Mouse (Mus musculus): ENCODE data around the gene Adgrl3.

The Adgrl3 gene

DNA sequence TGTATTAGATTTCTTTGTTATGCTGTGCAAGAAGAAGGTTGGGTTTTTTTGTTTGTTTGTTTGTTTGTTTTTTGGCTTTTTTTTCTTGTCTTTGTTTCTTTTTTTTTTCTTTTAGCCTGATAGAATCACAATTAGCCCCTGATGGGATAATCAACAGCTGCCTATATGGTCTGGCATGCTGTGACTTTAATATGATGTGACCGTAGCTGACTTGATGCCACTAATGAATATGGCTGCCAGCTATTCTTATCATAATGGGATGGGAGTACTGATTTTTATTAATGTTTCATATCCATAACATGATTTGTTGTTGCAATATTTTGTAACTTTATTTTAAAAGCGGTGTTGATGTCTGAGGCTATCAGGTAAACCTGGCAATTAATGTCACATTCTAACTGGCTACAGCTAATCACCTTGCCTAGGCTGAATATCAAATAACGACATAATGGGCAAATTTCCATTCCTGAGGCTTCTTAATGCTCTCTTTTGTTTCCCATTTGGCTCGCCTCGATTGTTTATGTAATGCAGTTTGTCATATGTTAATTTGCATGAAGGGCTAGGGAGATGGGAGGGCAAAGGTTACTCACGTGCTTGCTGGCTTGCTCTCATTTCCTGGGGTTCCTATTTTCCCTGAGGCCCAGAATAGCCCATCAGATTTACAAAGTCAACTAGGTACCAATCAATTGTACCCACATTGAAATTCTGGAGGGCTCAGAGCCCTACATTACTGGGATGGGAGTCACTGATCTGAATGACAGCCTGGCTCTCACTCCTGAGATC is 641.9 kb downstream of the Adgrl3 start:
- DNase-seq (ENCODE audit: low spot score in 2 of 2) = no peak

DNA sequence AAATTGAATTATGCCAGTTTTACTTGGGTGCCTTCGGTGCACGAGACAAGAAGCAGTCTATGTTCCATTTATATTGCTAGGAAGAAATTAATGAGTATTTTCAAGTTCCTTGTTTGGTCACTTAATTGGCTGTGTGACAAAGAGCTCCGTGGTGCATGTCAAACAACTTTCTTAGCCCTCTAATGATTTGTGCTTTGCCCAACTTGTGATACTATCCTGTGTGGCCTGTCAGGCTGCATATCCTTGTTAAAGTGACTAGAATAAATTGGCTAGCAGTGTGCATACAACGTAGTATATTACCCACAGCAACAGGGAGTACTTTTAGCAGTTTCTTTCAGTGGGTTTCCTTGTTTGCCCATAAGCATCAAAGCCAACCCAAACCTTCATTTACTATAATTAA is 651.1 kb downstream of the Adgrl3 start:
- no peak for DNase-seq (ENCODE audit: low spot score in 2 of 2)

- DNase-seq (ENCODE audit: low spot score in 2 of 2) = no peak
Observed at GRCm38 (mm10) chr5:81674275-81674974, 654.5 kb downstream of the Adgrl3 start.

- no peak for DNase-seq (ENCODE audit: low spot score in 2 of 2)
Observed at GRCm38 (mm10) chr5:81674975-81675371, 655.0 kb downstream of the Adgrl3 start.

- DNase-seq (ENCODE audit: low spot score in 2 of 2) = no peak
Observed at GRCm38 (mm10) chr5:81676896-81677295, 657.0 kb downstream of the Adgrl3 start.

- DNase-seq (ENCODE audit: low spot score in 2 of 2) = no peak
Observed at GRCm38 (mm10) chr5:81686206-81686605, 666.3 kb downstream of the Adgrl3 start.

- no peak for DNase-seq (ENCODE audit: low spot score in 2 of 2)
Observed at GRCm38 (mm10) chr5:81686845-81687244, 666.9 kb downstream of the Adgrl3 start.

DNA sequence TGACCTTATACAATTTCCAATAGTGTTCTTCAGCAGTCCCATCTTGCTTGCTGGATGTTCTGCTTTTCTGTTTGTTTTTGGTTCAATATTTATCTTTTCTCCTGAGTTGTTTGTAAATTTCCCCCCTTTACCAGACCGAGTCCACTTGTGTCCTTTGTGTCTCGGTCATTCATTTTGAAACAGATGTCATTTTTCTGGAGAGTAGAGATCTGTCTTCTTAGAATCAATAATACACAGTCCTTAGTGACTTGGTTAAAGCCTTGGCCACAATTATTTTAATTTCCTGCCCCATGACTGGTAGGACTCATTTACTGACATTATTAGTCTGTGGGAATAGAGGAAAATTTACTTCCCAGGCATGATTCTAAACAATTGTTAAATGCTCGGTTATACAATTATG is 709.7 kb downstream of the Adgrl3 start:
- DNase-seq (ENCODE audit: low spot score in 2 of 2) = no peak

GRCm38 (mm10) chr5:81736008-81736407 is 716.1 kb downstream of the Adgrl3 start:
- no peak for DNase-seq (ENCODE audit: low spot score in 2 of 2)

DNA sequence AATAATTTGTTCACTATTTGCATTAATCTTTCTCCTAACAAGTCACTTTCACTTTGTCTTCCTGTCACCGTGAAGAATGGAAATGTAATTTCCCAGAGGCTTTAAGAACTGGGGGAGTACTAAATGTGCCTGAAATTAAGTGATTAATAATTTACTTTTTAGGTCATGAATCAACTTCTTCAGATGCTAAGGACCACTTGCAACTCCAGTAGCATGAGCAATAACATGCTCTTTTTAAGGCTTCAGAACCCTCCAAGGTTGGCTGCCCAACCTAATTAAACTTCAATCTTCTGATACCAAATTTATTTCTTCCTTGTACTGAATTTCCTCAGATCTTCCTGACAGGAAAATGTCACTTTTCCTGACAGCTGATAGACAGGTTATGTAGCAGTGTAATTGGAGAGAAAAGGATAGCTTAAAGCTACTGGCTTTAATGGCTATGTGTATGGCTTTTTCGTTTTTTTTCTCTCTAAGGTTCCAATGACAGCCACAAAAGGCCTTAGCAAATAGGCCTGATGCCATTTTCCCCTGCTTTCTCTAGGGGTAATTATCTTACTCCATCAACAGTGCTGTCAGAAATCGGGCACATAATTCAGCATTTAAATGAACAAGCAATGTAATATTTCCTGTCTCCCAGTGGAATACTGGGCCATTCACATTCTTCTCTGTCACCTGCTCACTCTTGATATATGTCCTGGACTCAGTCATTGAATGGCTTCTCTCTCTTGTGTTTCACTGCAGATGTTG is 718.5 kb downstream of the Adgrl3 start:
- DNase-seq (ENCODE audit: low spot score in 2 of 2) = no peak

DNA sequence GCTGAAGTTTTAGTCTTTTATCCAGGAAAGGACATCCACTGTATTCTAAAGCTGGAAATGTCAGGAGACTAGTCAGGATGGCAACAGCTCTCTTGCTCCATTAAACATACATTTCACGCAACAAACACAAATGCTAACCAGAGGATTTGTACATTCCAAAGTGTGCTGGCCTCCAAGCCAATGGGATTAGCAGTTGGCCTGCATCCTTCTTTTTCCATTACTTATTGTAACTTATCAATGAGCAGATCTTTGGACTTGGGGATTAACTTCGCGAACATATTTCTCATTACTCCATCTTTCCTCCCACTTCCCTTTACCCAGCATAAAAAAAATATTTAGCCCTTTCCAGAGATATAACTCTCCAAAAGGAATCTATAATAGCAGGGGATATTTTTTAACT is 732.5 kb downstream of the Adgrl3 start:
- no peak for DNase-seq (ENCODE audit: low spot score in 2 of 2)

DNA sequence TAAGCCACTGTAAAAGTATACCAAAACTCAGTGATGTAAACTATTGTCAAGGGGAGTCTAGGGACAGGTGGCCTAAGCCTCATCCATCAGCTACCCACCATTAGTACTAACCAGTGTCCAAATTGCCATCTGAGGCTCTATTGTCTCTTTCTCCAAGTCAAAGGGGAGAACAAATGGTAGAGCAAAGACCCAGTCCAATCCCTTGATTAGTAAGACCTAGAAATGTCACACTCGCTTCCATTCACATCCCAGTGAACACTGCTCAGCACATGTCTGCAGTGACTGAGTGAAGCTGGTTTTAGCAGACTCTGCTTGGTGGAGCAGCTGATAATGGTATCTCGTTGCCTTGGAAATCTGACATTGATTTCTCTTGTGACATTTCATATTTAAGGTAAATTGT is 735.8 kb downstream of the Adgrl3 start:
- no peak for DNase-seq (ENCODE audit: low spot score in 2 of 2)

- DNase-seq (ENCODE audit: low spot score in 2 of 2) = no peak
Observed at GRCm38 (mm10) chr5:81757093-81757725, 737.3 kb downstream of the Adgrl3 start.

DNA sequence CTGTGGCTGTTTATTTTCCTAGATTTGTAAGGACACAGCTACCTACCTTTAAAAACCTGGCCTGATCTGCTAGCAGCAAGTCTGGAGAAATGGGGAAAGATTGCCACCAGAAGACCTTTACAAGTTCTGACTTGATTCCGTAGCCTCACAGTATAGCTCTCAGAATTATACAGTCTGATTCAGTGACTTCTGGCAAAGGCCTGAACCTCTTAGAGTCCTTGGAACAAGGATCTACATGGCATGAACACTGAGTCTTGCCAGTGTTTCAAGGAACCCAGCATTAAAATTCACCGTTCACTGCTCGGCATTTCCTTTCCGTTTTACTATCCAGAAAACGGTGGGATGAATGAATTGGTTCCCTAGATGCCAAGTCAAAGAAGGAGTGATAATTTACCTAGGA is 756.3 kb downstream of the Adgrl3 start:
- DNase-seq (ENCODE audit: low spot score in 2 of 2) = no peak

- no peak for DNase-seq (ENCODE audit: low spot score in 2 of 2)
Observed at GRCm38 (mm10) chr5:81776746-81777145, 756.8 kb downstream of the Adgrl3 start.

GRCm38 (mm10) chr5:81784770-81785169 is 764.8 kb downstream of the Adgrl3 start:
- DNase-seq (ENCODE audit: low spot score in 2 of 2) = no peak

GRCm38 (mm10) chr5:81790710-81791109 is 770.8 kb downstream of the Adgrl3 start:
- DNase-seq (ENCODE audit: low spot score in 2 of 2) = no peak

- no peak for DNase-seq (ENCODE audit: low spot score in 2 of 2)
Observed at GRCm38 (mm10) chr5:81794125-81794524, 774.2 kb downstream of the Adgrl3 start.

DNA sequence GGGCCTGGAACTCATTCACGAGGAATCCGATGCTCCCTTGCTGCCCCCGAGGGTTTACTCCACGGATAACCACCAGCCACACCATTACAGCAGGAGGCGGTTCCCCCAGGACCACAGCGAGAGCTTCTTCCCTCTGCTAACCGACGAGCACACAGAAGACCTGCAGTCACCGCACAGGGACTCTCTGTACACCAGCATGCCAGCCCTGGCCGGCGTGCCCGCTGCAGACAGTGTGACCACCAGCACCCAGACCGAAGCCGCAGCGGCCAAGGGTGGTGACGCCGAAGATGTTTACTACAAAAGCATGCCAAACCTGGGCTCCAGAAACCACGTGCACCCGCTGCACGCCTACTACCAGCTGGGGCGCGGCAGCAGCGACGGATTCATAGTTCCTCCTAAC is 774.7 kb downstream of the Adgrl3 start:
- DNase-seq (ENCODE audit: low spot score in 2 of 2) = no peak

DNA sequence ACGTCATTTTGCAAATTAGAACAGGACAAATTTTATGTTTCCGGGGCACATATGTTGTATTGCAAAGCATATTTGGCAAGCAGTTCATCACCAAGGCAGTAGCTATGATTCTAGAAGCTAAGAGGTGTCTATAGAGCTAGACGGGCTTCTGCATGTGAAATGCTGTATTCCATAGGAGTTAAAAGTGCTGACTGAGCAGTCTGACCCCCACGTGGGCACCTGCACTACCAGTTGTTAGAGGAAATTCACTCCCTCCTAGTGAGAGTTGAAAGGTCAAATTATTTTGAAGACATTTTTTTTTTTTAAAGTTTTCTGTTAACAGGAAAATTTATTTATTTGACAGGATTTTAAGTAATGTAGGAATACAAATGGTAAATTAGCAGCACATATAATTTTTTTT is 776.2 kb downstream of the Adgrl3 start:
- no peak for DNase-seq (ENCODE audit: low spot score in 2 of 2)

DNA sequence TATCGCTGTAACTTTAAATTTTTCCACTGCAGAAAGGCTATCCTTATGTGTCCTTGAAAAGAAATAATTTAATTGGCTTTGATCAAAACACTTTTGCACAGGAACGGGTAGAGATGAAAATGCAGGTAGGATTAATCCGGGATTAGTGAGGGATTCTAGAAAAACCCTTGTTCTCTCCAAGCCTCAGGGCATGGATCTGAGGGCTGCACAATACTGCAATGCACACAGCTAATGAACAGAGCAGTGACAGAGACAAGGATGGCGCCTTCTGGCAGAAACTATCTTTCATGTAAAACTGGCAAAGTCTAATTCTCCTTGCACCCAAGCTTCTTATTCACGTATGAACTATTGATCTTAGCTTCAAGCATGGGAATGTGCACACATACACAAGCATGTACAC is 791.0 kb downstream of the Adgrl3 start:
- DNase-seq (ENCODE audit: low spot score in 2 of 2) = no peak

- no peak for DNase-seq (ENCODE audit: low spot score in 2 of 2)
Observed at GRCm38 (mm10) chr5:81832076-81832475, 812.1 kb downstream of the Adgrl3 start.

Data from spleen, postnatal 36 days (tissue).